Mouse (Mus musculus) right cerebral cortex, postnatal 10 days (tissue): ENCODE results near the gene Ugt1a6b.

Experiments
- DNase-seq, 2 experiments: peaks; one replicate each; pipeline ENCODE4 v3.0.0; 2021; ENCODE audit warnings: low spot score in 2 of 2

Ugt1a6b gene

DNA sequence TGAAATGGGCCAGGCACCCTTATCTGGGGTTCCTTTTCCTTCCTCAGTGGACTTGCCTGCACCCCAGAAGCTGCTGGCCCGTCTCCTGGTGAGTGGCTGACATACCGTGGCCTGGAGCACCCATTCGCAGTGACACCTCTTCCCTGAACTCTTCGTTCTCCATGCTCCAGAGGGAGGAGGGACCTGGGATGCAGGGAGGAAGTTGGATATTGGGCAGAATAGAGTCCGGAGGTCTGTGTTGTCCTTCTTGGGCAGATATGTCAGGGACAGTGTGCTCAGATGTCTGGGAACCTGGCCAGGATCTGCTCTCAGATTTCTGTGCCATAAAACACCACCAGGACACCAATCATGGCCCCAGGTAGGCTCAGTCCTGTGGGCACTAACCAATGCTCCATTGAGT, 137.0 kb downstream of the Ugt1a6b start:
- DNase-seq, result no peak

DNA sequence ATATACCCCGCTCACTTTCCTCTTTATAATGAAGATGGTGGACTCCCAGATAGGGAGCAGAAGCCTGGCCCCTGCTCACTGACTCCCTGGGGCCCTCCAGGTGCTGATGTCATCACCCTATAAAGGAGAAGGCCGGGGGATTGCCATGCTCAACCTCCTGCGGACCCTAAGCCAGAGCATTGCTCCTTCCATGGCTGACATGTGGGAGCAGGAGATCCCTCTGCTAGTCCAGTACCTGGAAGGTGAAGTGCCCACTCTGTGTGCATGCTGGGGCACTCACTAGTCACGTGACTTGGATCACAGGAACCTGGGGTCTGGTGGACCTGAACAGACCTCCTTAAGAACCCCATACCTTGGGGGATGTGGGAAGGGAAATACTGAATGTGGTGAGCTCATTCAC, 137.5 kb downstream of the Ugt1a6b start:
- no peak for DNase-seq

DNA sequence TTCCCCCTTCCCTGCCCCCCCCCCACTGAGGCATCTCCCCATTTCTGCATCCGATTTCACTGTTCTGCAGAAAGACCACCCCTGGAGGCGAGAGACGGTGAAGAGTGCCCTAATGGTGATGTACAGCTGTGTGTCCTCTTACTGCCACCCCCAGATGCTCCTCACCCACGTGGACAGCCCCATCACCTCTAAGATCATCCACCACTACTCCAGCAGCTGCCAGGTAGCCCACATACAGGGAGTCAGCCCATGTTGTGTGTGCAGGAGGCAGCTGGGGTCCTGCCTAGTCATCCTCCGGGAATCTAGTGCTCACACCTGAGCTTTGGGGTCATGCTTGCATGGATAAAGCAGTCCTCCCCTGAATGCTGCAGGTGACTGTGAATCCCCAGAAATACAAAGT, 140.8 kb downstream of the Ugt1a6b start:
- no peak for DNase-seq

DNA sequence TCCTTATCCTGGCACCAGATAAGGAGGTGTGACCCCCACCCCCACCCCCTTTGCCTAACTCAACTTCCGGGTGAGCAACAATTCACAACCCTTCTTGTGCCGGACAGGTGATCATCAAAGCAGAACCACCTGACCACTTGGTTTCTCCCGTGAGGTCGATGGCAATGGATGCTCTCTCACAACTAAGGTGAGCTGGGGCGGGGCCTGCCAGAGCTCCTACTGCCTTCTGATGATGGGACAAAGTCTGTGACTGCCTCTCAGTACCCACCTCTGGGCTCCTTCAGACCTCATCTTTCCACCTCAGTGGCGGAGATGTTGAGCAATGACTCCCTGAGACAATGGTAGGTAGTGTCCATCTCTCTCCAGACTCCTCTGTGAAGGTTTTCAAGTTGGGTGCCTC, 142.8 kb downstream of the Ugt1a6b start:
- DNase-seq, result no peak

DNA sequence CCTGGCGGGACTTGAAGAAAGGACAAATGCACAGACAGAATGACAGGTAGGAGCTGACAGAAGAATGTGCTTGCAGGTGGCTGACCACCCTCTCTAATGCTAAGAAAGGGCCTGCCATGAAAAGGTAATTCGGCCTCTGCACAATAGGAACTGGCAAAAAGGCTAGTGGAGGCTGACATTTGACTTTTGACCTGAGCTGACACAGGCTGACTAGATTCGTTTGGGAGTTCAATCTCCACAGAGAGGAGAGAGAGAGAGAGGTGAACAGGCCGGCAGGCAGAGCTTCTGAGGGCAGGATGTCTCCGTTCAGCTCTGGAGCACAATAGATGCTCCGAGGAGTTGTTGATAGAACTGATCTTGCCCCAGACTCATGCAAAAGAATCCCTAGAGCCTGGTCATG, 143.3 kb downstream of the Ugt1a6b start:
- DNase-seq, result no peak

DNA sequence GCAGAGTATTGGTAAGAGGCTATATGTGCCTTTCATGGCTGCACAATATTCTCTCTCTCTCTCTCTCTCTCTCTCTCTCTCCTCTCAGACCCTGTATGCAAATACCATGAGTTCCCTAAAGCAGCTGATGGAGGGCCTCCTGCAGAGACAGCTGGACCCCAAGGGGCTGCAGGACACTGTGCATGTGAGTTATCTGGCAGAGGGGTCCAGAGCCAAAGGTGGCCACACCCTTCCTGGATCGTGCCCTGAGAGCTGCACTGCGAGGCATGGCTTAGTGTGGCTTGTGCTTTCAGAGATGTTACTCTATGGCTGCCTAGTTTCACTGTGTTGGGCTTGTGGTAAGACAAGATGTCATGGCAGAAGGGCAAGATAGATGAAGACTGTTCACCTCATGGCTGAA, 144.6 kb downstream of the Ugt1a6b start:
- no peak for DNase-seq

DNA sequence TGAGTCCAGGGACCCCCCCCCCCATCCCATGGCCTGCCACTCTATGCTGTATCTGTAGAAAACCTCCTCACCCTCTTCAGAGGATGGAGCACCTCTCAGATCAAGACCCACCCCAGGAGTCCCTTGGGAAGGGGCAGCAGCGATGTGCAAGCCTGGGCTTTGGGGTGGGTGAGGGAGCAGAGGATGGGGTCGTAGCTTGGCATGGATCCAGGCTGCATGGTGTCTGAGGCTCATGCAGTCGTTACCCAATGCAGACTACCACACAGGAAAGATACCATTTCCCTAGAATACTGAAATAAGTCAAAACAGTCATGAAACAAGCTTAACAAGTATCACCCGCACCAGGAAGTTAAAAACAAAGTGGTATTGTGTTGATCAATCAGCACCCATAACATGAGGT, 145.6 kb downstream of the Ugt1a6b start:
- DNase-seq, result no peak

DNA sequence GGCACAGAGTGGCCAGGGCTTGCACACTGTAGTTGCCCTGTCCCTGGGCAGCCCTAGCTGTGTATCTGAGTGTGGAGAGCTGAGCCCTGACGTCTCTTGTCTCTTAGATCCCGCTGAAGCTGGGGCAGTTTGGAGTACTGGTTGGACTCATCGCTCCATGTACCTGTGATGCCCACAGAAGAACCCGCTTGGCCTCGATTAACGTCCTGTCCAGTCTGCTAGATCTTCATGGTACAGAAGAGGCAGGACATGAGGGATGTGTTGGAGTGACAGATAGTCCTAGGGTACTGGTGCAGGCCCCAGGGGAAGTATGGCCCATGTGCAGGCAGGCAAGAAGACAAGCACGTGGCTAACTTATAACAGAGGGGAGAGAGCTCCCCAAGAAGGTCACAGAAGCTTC, 146.5 kb downstream of the Ugt1a6b start:
- no peak for DNase-seq

DNA sequence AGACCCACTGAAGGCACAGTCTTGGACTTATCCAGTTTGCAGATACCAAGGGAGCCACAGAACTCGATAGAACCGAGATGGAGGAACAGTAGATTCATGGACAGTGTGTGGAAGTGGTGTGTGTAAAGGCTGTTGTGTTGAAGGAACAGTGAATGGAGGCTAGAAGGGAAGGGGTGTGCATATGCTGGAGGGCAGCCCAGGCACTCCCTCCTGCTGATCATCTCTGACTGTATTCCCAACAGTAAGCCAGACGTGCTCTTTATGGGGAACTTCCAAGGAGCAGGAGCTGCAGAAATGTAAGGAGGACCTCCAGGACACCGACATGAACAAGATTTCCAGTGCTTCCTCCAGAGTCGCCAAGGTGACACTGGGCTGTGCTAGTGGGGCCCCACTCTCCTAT, 147.0 kb downstream of the Ugt1a6b start:
- DNase-seq, result no peak

DNA sequence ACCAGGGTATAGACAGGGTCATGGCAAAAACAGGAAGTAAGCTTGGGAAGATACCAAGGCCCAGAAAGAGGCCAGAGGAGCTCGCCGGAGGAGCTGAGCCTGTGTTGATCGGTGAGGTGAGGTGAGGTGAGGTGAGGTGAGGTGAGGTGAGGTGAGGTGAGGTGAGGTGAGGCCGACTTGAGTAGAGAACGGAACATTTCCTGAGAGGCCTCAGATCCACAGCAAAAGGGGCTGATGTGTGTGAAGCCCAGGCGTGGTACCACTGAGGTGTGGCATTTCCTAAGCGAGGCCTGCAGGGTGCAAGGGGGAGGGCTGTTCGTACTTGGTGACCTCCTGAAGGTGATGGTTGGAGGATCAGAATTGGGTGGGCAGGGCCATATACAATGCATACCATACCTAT, 150.1 kb downstream of the Ugt1a6b start:
- no peak for DNase-seq

DNA sequence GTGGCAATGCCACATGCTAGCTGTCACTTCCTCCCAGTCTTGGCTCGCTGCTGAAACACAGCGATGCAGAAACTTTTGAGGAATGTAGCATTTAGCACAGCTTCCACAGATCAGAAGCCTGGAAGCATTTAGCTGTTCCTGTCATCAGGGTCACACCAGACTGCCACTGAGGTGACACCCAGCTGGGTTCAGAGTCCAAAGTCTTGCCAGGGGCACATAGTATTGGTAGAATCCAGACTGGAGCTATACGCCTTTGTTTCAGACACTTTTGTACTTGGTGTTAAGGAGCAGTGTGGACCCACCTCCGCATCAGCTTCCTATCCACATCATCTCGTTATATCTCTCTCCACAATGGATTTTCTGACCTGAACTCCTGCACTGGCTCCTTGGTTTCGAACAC, 150.5 kb downstream of the Ugt1a6b start:
- no peak for DNase-seq

DNA sequence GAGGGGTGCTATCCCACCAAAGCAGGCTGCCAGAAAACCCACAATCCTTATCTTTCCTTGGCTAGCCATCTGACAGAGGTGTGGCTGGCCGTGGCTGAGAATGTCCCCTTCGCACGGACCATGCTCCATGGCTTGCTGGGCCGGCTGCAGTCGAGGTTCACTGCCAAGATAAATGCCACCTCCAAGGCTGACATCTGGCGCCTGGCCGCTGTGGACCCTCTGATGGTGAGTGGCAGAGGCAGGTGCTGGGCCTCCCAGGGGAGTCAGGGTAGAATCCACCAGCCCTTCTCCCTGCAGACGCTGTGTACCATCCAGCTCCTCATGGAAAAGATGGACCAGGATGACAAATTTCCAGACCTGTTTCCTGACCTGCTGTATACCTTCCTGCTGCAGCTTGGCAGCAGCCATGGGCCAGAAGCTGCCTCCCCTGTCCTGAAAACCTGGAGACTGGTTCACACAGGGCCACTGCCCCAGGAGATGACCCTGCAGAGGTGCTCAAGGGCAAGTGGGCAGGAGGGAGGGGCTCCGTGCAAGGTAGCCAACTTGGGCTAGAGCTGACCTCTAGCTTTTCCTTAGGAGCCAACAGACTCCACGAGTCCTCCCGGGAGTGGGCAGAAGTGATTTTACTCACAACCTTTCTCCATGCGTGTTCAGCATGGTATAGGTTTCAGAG, 151.9 kb downstream of the Ugt1a6b start:
- no peak for DNase-seq

DNA sequence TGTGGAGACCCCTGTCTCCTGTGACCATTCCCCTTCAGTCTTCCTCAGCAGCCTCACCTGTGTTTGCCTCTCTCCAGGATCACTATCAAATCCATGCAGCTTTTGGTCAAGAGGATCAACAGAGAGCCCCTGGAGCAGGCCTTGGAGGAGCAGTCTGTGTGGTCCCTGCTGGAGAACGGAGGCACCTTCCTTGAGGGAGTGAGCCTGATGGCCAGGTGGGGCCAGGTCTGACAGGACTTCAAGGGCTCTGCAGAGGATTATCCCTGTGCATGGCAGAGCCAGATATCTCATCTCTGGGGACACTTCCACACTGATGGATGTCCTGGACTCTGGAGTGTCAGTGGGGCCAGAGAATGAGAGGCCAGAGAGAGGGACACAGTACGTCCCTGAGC, 152.4 kb downstream of the Ugt1a6b start:
- DNase-seq, result no peak

DNA sequence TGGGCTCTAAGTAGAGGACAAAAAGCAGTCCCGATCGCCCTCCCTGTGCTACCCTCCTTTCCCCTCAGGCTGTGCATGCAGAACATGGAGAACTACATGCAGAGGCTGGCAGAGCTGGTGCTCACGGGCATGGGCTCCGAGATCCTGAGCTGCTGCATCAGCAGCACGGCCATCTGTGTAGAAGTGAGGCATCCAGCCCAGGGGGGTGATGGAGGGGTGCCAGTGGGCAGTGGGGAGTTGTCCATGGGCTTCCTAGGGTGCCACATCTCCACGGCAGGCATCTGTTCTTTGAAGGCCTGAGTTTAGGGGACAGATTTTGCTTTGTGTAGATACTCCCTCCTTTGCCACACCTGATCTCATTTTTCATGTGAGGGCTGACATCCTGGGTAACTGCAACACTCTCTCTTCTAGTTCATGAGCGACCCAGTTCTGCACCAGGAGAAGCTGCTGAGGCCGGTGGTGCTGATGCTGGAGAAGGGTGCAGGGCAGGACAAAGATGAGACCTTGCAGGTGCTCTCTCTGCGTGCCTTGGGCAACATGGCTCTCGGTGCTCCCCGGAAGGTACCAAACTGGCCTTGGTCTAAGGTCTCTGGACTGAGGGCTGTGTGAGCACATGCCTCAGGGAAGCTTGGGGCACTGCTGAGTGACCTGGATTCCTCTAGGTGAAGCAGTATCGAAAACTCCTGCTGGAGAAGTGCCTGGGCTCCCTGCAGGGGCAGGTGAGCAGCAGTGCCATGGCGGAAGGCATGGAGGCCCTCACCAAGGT, 153.1 kb downstream of the Ugt1a6b start:
- DNase-seq, result no peak

DNA sequence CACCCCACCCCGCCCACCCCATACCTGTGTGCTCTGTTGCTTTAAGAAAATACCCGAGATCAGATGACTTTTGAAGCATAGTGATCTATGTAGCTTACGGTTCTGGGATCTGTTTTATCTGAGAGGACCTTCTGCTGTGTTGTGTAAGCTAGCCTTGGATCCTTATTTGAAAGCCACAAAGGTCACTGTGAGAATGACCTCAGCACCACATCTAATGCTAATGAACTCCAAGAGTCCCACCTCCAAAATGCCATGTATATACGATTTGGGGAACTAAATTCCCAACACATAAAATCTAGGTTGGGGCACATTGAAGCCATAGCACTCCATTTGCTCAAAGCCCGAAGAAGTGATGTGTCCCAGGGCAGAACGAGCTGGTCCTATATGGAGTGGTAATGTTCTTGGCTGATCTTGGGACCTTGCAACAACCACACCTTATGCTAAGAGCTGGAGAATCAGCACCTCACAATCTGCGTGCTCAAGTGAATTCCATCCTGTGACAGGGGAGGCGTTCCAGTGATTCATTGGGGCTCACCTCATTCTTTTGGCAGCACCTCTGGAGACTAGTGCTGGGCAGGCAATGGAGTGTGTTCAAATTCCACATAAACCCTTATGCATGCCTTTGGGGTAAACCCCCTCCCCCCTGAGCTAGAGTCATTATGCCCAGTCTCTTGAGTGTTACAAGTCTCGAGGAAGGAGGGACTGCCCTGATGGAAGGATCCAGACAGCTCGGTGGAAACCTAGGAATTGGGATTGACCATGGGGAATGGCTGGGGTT, 154.0 kb downstream of the Ugt1a6b start:
- DNase-seq, result no peak

DNA sequence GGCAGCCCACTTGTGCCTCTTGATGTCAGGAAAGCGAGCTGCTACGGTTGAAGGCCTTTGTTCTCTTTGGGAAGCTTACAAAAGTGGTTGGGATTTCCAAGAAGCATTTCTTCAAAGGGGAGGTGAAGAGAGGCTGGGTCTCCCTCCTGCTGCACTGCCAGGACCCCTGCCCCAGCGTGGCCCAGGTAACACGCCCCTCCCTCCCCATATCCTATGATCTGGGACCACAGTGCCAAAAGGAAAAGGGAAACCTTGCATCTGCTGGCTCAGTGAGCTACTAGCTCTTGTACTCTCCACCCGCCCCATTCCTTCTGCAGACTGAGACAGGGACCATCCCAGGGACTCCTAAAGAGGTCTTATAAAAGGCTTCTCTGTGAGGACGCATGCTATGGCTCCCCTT, 154.6 kb downstream of the Ugt1a6b start:
- peak in 1 of 2 experiments; percentile 32 for DNase-seq

DNA sequence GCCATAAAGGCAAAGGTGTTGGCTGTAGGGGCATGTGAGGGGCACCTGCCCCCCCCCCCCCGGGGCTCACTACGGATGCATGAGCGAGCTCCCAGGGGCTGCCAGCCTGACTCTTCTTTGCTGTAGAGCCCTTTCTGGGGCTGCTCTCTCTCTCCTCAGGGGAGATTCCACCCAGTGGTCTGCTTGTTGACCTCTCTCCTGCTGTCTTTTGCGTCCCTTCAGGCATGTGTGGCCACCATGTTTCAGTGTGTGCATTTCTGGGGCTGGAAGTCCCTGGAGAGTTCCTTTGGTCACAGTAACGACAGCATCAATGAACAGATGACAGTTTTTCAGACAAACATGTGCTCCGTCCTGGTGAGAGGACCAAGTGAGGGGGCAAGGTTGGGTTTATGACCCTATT, 155.3 kb downstream of the Ugt1a6b start:
- DNase-seq, result no peak

DNA sequence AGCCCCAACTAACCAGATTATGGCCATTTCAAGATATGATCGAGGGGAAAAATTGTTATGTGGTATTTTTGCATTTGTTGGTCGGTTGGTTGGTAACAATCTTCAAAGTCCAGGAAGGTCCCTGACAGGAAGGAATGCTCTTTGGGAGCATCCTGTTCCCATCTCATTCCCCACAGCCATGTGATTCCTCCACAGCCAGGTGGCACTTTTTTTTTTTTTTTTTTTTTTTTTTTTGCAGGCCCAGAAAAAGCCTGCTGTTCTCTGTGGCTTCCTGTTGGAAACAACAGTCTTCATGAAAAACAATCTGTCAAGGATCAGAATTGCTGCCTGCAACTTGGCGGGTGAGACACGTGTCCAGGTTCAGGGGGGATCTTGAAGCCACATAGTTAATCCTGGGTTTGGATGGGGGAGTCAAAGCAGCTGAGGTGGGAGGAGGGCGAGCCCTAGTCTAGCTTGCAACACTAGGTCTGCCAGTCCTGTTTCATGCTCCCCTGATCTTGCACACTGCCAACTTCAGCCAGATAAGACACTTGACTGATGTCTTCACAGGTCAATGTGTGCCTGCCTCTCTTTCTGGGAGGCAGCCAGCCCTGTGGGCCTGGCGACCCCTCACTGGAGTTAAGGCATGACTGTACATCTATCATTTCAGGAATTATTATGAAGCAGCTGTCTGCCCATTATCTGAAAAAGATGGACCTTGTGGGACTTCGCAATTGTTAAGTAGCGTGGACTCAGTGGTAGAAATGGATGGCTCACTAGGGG, 156.0 kb downstream of the Ugt1a6b start:
- DNase-seq, result no peak

DNA sequence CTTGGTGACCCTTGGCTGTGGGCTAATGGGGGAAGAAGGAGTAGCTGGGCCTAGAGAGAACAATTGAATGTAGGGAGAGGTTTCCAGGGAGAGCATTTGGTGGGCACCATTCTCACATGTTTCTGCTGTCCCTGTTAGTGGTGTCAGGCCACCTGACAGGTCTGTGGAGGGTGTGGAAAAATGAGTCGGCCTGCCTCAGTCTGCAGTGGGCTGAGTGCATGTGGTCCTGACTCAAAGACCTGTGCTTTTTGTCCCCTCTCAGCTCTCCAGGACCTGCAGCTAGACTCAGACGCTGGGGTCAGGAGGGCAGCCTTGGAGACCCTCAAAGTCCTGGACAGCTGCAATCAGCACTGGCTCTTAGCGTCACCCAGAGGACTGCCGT, 156.6 kb downstream of the Ugt1a6b start:
- DNase-seq, result no peak

DNA sequence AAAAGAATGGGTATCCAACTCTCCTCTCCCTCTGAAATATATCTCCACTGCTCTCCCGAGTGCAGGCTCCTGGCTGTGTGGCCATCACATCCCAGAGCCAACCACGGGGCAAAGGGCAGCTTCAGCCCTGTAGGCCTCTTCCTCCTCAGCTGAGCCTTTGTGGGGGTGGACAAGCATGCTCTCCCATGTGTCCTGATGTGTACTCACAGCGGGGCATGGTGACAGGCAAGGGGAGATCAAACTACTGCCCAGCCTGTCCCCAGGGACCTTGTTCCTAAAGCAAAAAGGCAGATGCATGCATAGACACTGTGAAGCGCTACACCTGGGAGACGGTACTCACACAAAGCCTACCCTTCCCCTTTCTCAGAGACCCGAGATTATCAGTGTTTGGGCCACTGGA, 157.1 kb downstream of the Ugt1a6b start:
- DNase-seq, result no peak

DNA sequence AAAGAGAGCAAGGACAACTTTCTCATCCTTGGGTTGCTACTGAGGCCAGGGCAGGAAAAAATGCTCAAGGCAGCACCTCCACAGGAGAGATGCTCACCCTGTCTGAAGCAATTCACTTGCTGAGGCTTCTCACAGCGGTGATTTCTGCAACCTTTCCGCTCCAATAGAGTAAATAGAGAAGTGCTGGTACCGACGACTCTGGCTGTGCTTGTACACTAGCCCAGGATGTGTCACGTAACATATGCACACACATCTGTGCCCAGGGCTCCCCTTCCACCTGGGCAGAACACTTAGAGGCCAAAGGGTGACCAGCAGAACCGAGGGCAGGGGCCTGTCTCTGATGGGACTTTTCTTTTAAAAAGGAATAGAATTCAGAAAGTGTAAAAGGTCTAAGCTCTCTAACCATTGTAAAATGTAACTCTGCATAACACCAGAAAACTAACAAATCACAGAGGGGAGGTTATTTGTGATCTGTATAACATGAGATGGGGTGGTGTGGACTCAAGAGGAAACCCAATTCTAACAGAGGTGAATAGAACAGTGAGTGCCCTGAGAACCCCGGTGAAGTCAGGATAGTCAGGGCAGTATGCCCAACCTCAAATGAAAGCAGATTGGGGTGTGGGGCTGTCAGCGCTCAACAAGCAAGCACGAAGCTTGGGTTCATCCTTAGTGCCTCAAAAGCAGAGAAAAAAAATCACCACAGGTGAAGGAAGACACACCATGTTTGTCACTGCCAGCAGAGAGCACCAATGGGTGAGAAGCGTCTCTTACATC, 157.7 kb downstream of the Ugt1a6b start:
- peak in 1 of 2 experiments; percentile 27 for DNase-seq
